Mouse (Mus musculus) central nervous system, embryonic 11.5 days (tissue): Measurements from ENCODE around the gene Zfp455. TPM values are rescaled to one million over a fixed set of nuclear protein-coding genes. Genes with fewer than 3 reads are reported as not detected.

Experiments
- polyA plus RNA-seq: library from polyadenylated mRNA; depleted of rRNA; stranded (reverse); fragments of >200 nt; gene quantifications from 2 replicates; pipeline ENCODE4 v1.2.3, GENCODE M21; 2012; rRNA removed

Gene Zfp455
- polyA plus RNA-seq: 0.67 and 1.3 TPM in 2 replicates

GRCm38 (mm10) chr13:67194340-67194894 lies at the start of gene Zfp455:
Zfp455 (plus strand) TSS chr13:67194506.

DNA sequence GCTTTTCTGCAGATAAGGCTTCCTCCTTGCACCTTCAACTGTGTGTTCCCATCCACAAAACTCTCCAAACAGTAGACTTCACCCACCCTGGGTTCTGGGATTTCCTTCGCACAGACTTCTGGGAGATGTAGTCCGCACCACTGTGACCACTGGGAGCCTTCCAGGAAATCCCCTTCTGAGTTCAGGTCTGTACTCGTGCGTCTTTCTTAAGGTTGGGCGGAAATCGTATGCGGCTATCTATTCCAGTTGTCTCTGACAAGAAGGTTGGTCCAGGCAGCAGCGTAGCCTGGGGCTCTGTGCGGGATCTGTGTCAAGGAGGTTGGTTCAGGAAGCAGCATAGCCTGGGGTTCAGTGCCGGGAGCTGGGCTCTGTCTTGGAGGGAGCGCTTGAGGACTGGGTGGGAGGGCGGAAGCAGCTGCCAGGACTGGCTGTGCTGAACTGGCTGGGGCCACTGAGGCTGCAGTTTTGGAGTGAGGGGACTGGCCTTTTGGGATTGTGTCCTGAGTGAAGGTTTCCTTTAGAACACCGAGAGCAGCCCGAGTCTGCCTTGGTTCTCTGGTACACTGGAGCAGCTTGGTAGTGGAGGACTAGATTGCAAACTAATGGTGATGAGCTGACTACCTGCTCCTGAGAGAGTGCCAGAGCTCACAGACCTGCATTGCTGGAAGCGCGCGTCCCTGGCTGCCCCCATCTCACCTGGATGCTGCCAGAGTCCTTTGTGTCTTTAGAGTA lies 21.1 kb upstream of the Zfp455 start, which contains the start of gene Rsl1:
Rsl1 (plus strand) TSS at position 192 of the 732 bp plus-strand sequence.

Other genes with a start within 250 kb of the Zfp455 start
- 1.5 and 2.7 TPM in 2 replicates for gene Zfp712, start 133.3 kb upstream of the Zfp455 start, polyA plus RNA-seq
- 2.9 and 5.6 TPM in 2 replicates for gene Zfp708, start 96.5 kb upstream of the Zfp455 start, polyA plus RNA-seq
- 3.1 and 4.4 TPM in 2 replicates for gene Gm28557, start 85.9 kb upstream of the Zfp455 start, polyA plus RNA-seq
- 0.23 and 0.35 TPM in 2 replicates for gene Rslcan18, start 78.2 kb upstream of the Zfp455 start, polyA plus RNA-seq
- gene Zfp759, start 72.8 kb upstream of the Zfp455 start, polyA plus RNA-seq: 0.94 and 2.3 TPM in 2 replicates
- gene Rsl1, start 21.3 kb upstream of the Zfp455 start, polyA plus RNA-seq: 5.2 and 8.7 TPM in 2 replicates
- 1.5 and 2.2 TPM in 2 replicates for gene Zfp458, start 84.0 kb downstream of the Zfp455 start, polyA plus RNA-seq
- 1.2 and 2.0 TPM in 2 replicates for gene Zfp457, start 112.0 kb downstream of the Zfp455 start, polyA plus RNA-seq
- gene Zfp595, start 138.1 kb downstream of the Zfp455 start, polyA plus RNA-seq: 1.5 and 3.2 TPM in 2 replicates
- not detected in 2 replicates for gene Gm28044, start 166.0 kb downstream of the Zfp455 start, polyA plus RNA-seq
- gene Zfp953, start 166.1 kb downstream of the Zfp455 start, polyA plus RNA-seq: 0.61 and 1.3 TPM in 2 replicates
- gene Gm28041, start 181.2 kb downstream of the Zfp455 start, polyA plus RNA-seq: 0.15 and 0.18 TPM in 2 replicates
- gene Zfp456, start 181.3 kb downstream of the Zfp455 start, polyA plus RNA-seq: 0.44 and 0.84 TPM in 2 replicates
- gene Zfp429, start 205.3 kb downstream of the Zfp455 start, polyA plus RNA-seq: 5.5 and 6.9 TPM in 2 replicates
- gene Zfp459, start 226.9 kb downstream of the Zfp455 start, polyA plus RNA-seq: 0.36 and 1.4 TPM in 2 replicates